Mouse (Mus musculus): ENCODE results near the gene Gpn1. TPM values are rescaled to one million over a fixed set of nuclear protein-coding genes. Genes with fewer than 3 reads are reported as not detected.

Gene Gpn1
- polyA plus RNA-seq (2012; ENCODE audit: insufficient read depth, low replicate concordance): 8.9 TPM in 1 of 2 replicates, not detected in the other

- Histone ChIP-seq H3K4me3 (replicated peaks) (peak within 1 kb of the TSS; percentile 96), H3K4me1 (peaks cover 18% of the 10 kb centered on the region), H3K36me3 (replicated peaks; ENCODE audit: low read length) (peaks cover 33% of the 10 kb centered on the region), H3K27me3 (replicated peaks) (peaks cover 10% of the 10 kb centered on the region), H3K9me3 (peaks cover 9% of the 10 kb centered on the region)
- TF ChIP-seq GATA1 (IDR thresholded peaks at IDR 0.05; ENCODE audit: borderline replicate concordance, low read length): no peak
- TF ChIP-seq FLI1 (IDR thresholded peaks at IDR 0.05; ENCODE audit: low read length): no peak
These were observed at the start of gene Gpn1 for GRCm38 (mm10) chr5:31494513-31495297. Gene Gpn1 (plus strand): TSS chr5:31494741.

DNA sequence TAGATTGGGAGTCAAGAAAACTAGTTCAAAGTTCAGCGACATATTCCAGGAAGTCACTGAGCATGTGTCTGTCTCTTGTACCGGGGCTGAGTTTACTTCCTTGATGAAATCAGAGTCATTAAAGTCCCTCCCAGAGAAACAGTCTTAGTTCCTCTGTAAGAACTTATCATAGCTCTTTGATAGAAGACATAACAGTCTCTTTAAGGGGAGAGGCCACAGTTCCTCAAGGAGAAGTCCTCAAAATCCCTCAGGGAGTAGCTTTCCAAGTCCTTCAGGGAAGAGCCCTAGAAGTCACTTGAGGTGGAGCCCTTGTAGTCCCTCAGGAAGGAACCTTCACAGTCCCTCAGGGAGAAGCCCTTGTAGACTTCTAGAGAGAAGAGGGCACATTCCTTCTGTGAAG is 43.2 kb upstream of the Gpn1 start:
- H3K4me3 ChIP-seq (replicated peaks): no peak overlapping the region
- no peaks in the 10 kb centered on the region for H3K36me3 ChIP-seq (replicated peaks; ENCODE audit: low read length)
- no peak for TF ChIP-seq GATA1 (IDR thresholded peaks at IDR 0.05; ENCODE audit: borderline replicate concordance, low read length)
- peaks cover 24% of the 10 kb centered on the region for H3K4me1 ChIP-seq
- H3K9me3 ChIP-seq: no peaks in the 10 kb centered on the region
- H3K27me3 ChIP-seq (replicated peaks): peaks cover 3% of the 10 kb centered on the region

DNA sequence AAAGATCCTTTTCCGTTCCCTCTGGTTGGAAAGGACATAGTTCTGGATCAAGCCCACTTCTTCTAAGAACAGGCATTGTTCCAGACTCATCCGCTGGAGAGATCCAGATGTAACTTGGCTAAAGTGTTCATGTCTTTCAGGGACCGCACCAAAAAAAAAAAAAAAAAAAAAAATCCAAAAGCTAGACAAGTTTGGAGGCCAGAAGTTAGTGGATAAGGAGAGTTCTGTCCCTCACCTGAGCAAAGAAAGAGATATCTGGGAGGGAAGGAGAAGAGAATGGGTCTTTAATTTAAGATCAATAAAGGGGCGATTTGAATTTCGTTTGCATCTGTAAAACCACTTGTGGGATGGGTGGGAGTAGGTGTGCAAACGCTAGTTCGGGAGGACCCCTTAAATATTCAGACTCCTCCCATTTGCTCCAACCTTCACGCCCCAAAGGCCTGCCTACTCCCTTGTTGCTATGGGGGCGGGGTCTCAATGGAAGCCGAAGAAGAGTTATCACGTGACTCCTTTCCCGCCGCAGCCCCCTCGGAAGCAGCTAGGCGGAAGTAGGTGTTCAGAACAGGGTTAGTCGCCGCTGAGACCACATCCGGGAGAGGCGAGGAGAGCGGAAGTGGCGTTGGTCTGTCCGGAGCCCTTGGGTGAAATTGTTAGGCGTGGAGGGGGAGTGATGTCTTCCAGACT is 42.5 kb upstream of the Gpn1 start, which contains the start of gene Zfp512:
TSS of gene Zfp512 (plus strand) at position 554 of the 684 bp plus-strand sequence.
- Histone ChIP-seq H3K4me1 (peaks cover 24% of the 10 kb centered on the region), H3K27me3 (replicated peaks) (peaks cover 3% of the 10 kb centered on the region), H3K4me3 (replicated peaks) (peak within 1 kb of the TSS; percentile 91), H3K9me3 (no peaks in the 10 kb centered on the region), H3K36me3 (replicated peaks; ENCODE audit: low read length) (no peaks in the 10 kb centered on the region)
- TF ChIP-seq FLI1 (IDR thresholded peaks at IDR 0.05; ENCODE audit: low read length) (peak; percentile 84), GATA1 (IDR thresholded peaks at IDR 0.05; ENCODE audit: borderline replicate concordance, low read length) (no peak)

DNA sequence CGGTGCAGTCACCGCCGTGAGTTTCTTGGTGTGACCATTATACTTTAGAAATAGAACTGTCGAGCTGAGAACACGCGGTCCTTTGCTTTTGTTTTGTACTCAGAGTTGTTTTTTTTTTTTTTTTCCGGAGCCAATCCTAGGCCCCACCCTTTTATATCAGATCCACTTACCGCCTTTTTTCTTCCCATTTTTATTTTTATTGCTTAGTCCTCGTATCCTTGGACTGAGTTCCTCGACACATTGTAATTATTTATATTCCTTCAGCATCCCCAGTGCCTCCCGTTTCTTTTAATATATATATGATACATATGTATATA is 42.0 kb upstream of the Gpn1 start:
- Histone ChIP-seq H3K4me1 (peaks cover 24% of the 10 kb centered on the region), H3K36me3 (replicated peaks; ENCODE audit: low read length) (no peaks in the 10 kb centered on the region)

DNA sequence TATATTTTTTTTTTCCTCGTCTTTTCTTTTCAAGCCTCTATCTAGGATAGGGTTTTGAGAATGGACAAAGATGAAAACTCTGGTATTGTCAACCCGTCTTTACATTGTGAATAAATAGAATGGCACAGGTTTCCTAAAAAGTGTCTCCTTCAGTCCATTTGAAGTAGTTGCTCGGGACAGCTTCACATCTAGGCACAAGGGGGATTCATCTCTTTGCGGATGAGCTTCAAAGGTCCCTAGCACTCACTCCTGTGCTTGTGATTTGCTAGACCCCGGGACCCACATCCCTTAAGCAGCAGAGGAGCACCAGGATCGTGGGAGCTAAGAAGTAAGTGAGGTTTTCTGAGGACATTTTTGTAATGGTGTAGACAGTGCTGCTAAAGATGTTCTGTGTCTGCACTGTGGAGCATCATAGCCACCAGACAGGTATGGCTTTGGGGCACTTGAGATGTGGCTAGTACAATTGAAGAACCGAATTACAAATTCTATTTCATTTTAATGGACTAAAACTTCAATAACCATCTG is 41.6 kb upstream of the Gpn1 start:
- Histone ChIP-seq H3K4me3 (replicated peaks) (peak overlapping the region; percentile 91), H3K27me3 (replicated peaks) (no peaks in the 10 kb centered on the region)
- TF ChIP-seq GATA1 (IDR thresholded peaks at IDR 0.05; ENCODE audit: borderline replicate concordance, low read length): no peak
- no peak for TF ChIP-seq FLI1 (IDR thresholded peaks at IDR 0.05; ENCODE audit: low read length)

More for the DNA sequence above, 42.0 kb upstream of the Gpn1 start:
- Histone ChIP-seq H3K27me3 (replicated peaks) (peaks cover 1% of the 10 kb centered on the region), H3K9me3 (no peaks in the 10 kb centered on the region), H3K4me3 (replicated peaks) (peak overlapping the region; percentile 91)
- TF ChIP-seq FLI1 (IDR thresholded peaks at IDR 0.05; ENCODE audit: low read length) (no peak; the same call in 1 of the 2 replicates), GATA1 (IDR thresholded peaks at IDR 0.05; ENCODE audit: borderline replicate concordance, low read length) (no peak)

DNA sequence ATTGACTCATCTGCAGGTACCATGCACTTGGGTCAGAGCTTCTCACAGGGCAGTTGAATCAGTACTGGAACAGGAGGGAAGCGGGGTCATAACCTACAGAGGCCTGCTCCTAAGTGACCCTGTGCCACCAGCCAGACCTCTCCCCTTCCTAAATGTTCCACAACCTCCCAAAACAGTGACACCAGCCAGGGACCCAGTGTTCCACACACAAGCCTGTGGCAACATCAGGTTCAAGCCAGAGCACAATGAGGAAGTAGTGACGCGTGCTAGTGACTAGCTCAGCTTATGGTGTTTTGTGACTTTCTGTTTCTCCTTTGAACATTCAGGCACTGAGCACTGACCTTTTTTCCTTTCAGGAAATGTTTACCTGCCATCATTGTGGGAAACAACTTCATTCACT is 26.7 kb upstream of the Gpn1 start:
- Histone ChIP-seq H3K9me3 (peaks cover 7% of the 10 kb centered on the region), H3K4me1 (0 out of 2 replicates have a peak, but pooled peaks cover 4% of the 10 kb centered on the region), H3K4me3 (replicated peaks) (no peak overlapping the region), H3K27me3 (replicated peaks) (no peaks in the 10 kb centered on the region), H3K36me3 (replicated peaks; ENCODE audit: low read length) (peaks cover 78% of the 10 kb centered on the region)
- no peak for TF ChIP-seq FLI1 (IDR thresholded peaks at IDR 0.05; ENCODE audit: low read length)
- no peak for TF ChIP-seq GATA1 (IDR thresholded peaks at IDR 0.05; ENCODE audit: borderline replicate concordance, low read length)

More for the DNA sequence above, 41.6 kb upstream of the Gpn1 start:
- H3K9me3 ChIP-seq: no peaks in the 10 kb centered on the region
- H3K36me3 ChIP-seq (replicated peaks; ENCODE audit: low read length): no peaks in the 10 kb centered on the region
- peaks cover 24% of the 10 kb centered on the region for H3K4me1 ChIP-seq

- H3K36me3 ChIP-seq (replicated peaks; ENCODE audit: low read length): peaks cover 96% of the 10 kb centered on the region
- no peaks in the 10 kb centered on the region for H3K27me3 ChIP-seq (replicated peaks)
- TF ChIP-seq GATA1 (IDR thresholded peaks at IDR 0.05; ENCODE audit: borderline replicate concordance, low read length): no peak
- H3K4me3 ChIP-seq (replicated peaks): no peak overlapping the region
- peaks cover 7% of the 10 kb centered on the region for H3K9me3 ChIP-seq
- 0 out of 2 replicates have a peak, but pooled peaks cover 4% of the 10 kb centered on the region for H3K4me1 ChIP-seq
These were observed 24.8 kb upstream of the Gpn1 start for GRCm38 (mm10) chr5:31469711-31470110.

- TF ChIP-seq GATA1 (IDR thresholded peaks at IDR 0.05; ENCODE audit: borderline replicate concordance, low read length) (no peak), FLI1 (IDR thresholded peaks at IDR 0.05; ENCODE audit: low read length) (no peak)
- Histone ChIP-seq H3K9me3 (peaks cover 7% of the 10 kb centered on the region), H3K27me3 (replicated peaks) (no peaks in the 10 kb centered on the region), H3K4me3 (replicated peaks) (no peak overlapping the region), H3K36me3 (replicated peaks; ENCODE audit: low read length) (peaks cover 94% of the 10 kb centered on the region), H3K4me1 (0 out of 2 replicates have a peak, but pooled peaks cover 4% of the 10 kb centered on the region)
These were observed 24.2 kb upstream of the Gpn1 start for GRCm38 (mm10) chr5:31470334-31470733.

DNA sequence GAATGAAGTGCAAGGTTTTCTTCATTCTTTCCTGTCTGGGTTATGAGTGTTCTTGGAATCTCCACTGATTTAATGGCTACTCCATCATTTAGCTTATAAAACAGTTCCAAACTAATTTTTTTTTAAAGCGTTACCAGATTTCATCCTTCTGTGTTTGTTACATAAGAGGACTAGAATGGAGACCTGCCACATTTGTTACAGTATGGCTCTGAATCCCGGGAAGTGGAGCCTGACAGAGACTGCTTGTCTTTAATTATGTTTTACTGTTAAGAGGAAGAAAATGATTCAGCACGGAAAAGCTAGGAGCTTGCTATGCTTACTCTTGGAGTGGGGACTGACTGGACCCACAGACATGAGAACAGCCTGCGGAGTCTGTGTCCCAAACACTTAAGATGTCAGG is 14.0 kb upstream of the Gpn1 start:
- Histone ChIP-seq H3K36me3 (replicated peaks; ENCODE audit: low read length) (peaks cover 70% of the 10 kb centered on the region), H3K4me1 (peaks cover 9% of the 10 kb centered on the region), H3K27me3 (replicated peaks) (no peaks in the 10 kb centered on the region), H3K4me3 (replicated peaks) (no peak overlapping the region), H3K9me3 (no peaks in the 10 kb centered on the region)
- no peak for TF ChIP-seq GATA1 (IDR thresholded peaks at IDR 0.05; ENCODE audit: borderline replicate concordance, low read length)
- TF ChIP-seq FLI1 (IDR thresholded peaks at IDR 0.05; ENCODE audit: low read length): no peak

GRCm38 (mm10) chr5:31485440-31485839 is 9.1 kb upstream of the Gpn1 start, which contains the start of gene 4930548H24Rik:
Gene 4930548H24Rik (plus strand): TSS chr5:31485740.
- H3K27me3 ChIP-seq (replicated peaks): no peaks in the 10 kb centered on the region
- peaks cover 9% of the 10 kb centered on the region for H3K4me1 ChIP-seq
- TF ChIP-seq GATA1 (IDR thresholded peaks at IDR 0.05; ENCODE audit: borderline replicate concordance, low read length) (no peak), FLI1 (IDR thresholded peaks at IDR 0.05; ENCODE audit: low read length) (no peak)
- no peaks in the 10 kb centered on the region for H3K9me3 ChIP-seq
- peaks cover 24% of the 10 kb centered on the region for H3K36me3 ChIP-seq (replicated peaks; ENCODE audit: low read length)
- H3K4me3 ChIP-seq (replicated peaks): no peak within 1 kb of the TSS
